ENCODE assay signal across 22 mouse cellular contexts in the genomic region with DNA sequence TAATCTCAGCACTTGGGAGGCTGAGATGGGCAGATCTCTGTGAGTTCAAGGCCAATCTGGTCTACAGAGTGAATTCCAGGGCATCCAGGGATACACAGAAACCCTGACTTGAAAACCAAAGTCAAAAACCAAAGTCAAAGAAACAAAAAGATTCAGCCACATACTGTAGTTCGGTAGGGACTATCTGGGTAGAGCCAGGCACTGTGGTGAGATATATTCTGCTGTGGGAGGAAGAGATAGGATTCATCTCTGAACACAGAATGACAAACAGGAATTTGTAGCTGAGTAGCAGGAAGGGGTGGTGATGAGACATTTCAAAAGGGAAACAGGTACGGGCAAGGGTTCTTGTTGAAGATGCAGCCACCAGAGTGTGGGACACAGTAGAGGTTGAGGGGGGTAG. TPM values are rescaled to one million over a fixed set of nuclear protein-coding genes. Genes with fewer than 3 reads are reported as not detected.
"Had no signal": no experiment of that assay in that cellular context is flagged by ENCODE, and none has a peak within 500 bp of the region (broad histone marks: within the 10 kb centered on the region; RNA-seq: fewer than 3 reads in every experiment).

No protein-coding gene starts in this region.

- H3K9ac ChIP-seq: lung, embryonic 15.5 days; midbrain, embryonic 13.5 days; midbrain, embryonic 15.5 days; neural tube, embryonic 12.5 days had no signal

- H3K4me3 ChIP-seq: lung, embryonic 15.5 days; midbrain, embryonic 13.5 days; midbrain, embryonic 15.5 days; neural tube, embryonic 12.5 days had no signal

- H3K27ac ChIP-seq: lung, embryonic 15.5 days; macrophage; midbrain, embryonic 13.5 days; midbrain, embryonic 15.5 days; neural tube, embryonic 12.5 days had no signal

- ATAC-seq: lung, postnatal 0 days; midbrain, embryonic 13.5 days; midbrain, embryonic 15.5 days had no signal

- DNase-seq: lung, adult 2 months; lung, postnatal 14 days; lung, postnatal 36 days; right cerebral cortex, postnatal 14 days; thymus, adult 18-20 months; thymus, postnatal 14 days; thymus, postnatal 36 days had no signal

- H3K9me3 ChIP-seq: lung, embryonic 15.5 days; midbrain, embryonic 13.5 days; midbrain, embryonic 15.5 days; neural tube, embryonic 12.5 days had no signal

- H3K4me2 ChIP-seq: lung, embryonic 15.5 days; midbrain, embryonic 11.5 days; midbrain, embryonic 13.5 days; midbrain, embryonic 15.5 days; neural tube, embryonic 12.5 days had no signal

- H3K36me3 ChIP-seq: lung, embryonic 15.5 days; midbrain, embryonic 13.5 days; midbrain, embryonic 15.5 days; neural tube, embryonic 12.5 days had no signal

RNA-seq across cellular contexts. Expression of a gene that starts 4.7 kb away (rescaled TPM):
- total RNA-seq: megakaryocyte, adult 5-6 weeks; monocyte, adult 5-6 weeks; neutrophil, adult 5-6 weeks had no signal
- polyA plus RNA-seq: liver, embryonic 16.5 days; lung, embryonic 15.5 days; lung, postnatal 0 days; macrophage; spleen, adult 2 months; stomach, embryonic 14.5 days; stomach, embryonic 16.5 days; thymus, postnatal 0 days had no signal

RNA-seq across cellular contexts. Expression of a gene that starts 31.1 kb away (rescaled TPM):
- total RNA-seq: monocyte, adult 5-6 weeks; neutrophil, adult 5-6 weeks had no signal
